Mouse (Mus musculus): ENCODE measurements at regions not wholly inside any gene's neighbourhood (a gene's known extent, or its start where the extent isn't known, plus 50 kb on each side); places are given as distances from the start of the nearest gene placed in this dataset.

GRCm38 (mm10) chr16:7863406-7863805 lies 561.5 kb downstream of the Tmem114 start:
- DNase-seq: no peak

GRCm38 (mm10) chr16:7839139-7839538 lies 585.8 kb downstream of the Tmem114 start:
- no peak for DNase-seq

- DNase-seq: no peak
These were observed 593.8 kb downstream of the Tmem114 start for GRCm38 (mm10) chr16:7831142-7831541.

GRCm38 (mm10) chr16:7829939-7830650 lies 594.8 kb downstream of the Tmem114 start:
- DNase-seq: peak; percentile 76 to 82

- no peak for DNase-seq
These were observed 623.8 kb downstream of the Tmem114 start for GRCm38 (mm10) chr16:7801161-7801560.

- no peak for DNase-seq
These were observed 627.7 kb downstream of the Tmem114 start for GRCm38 (mm10) chr16:7797176-7797786.

- DNase-seq: no peak
These were observed 629.4 kb downstream of the Tmem114 start for GRCm38 (mm10) chr16:7795561-7795960.

- DNase-seq: no peak
These were observed 632.4 kb downstream of the Tmem114 start for GRCm38 (mm10) chr16:7792521-7792920.

GRCm38 (mm10) chr16:7790260-7790659 lies 634.7 kb downstream of the Tmem114 start:
- peak; percentile 68 to 71 for DNase-seq

- DNase-seq: peak; percentile 81 to 85
These were observed 636.7 kb downstream of the Tmem114 start for GRCm38 (mm10) chr16:7788209-7788608.

GRCm38 (mm10) chr16:7781506-7781905 lies 643.4 kb downstream of the Tmem114 start:
- DNase-seq: peak; percentile 43 to 67

GRCm38 (mm10) chr16:7775635-7776034 lies 649.3 kb downstream of the Tmem114 start:
- DNase-seq: no peak

GRCm38 (mm10) chr16:7768433-7768832 lies 656.5 kb downstream of the Tmem114 start:
- no peak for DNase-seq

- DNase-seq: no peak
These were observed 657.2 kb downstream of the Tmem114 start for GRCm38 (mm10) chr16:7767691-7768090.

GRCm38 (mm10) chr16:7764383-7764782 lies 660.6 kb downstream of the Tmem114 start:
- peak; percentile 17 to 27 for DNase-seq

GRCm38 (mm10) chr16:7728186-7728585 lies 696.8 kb downstream of the Tmem114 start:
- peak; percentile 3 to 8 for DNase-seq

GRCm38 (mm10) chr16:7725225-7725624 lies 699.7 kb downstream of the Tmem114 start:
- DNase-seq: no peak

GRCm38 (mm10) chr16:7701471-7701870 lies 723.5 kb downstream of the Tmem114 start:
- DNase-seq: peak; percentile 25 to 29

GRCm38 (mm10) chr16:7685484-7685883 lies 739.5 kb downstream of the Tmem114 start:
- no peak for DNase-seq

- no peak for DNase-seq
These were observed 758.8 kb downstream of the Tmem114 start for GRCm38 (mm10) chr16:7666096-7666495.

- no peak for DNase-seq
These were observed 766.8 kb downstream of the Tmem114 start for GRCm38 (mm10) chr16:7658133-7658532.

GRCm38 (mm10) chr16:7654451-7654850 lies 770.5 kb downstream of the Tmem114 start:
- no peak for DNase-seq

GRCm38 (mm10) chr16:7649771-7650170 lies 775.2 kb downstream of the Tmem114 start:
- no peak for DNase-seq

- no peak for DNase-seq
These were observed 777.5 kb downstream of the Tmem114 start for GRCm38 (mm10) chr16:7647275-7647926.

Data from cerebellum, postnatal 10 days (tissue).